In genomic region chr14:30171593-30171992, GRCm38 (mm10) we compare ENCODE assay signal across 21 mouse cellular contexts.
DNase-seq lines count a peak whose midpoint lies in the region; ATAC-seq lines count a peak whose summit lies in the region.
"Had no signal": no experiment of that assay in that cellular context is flagged by ENCODE, and none has a peak within 500 bp of the region (broad histone marks: within the 10 kb centered on the region; RNA-seq: fewer than 3 reads in every experiment).

No protein-coding gene starts in this region.

- 24% methylated on average over 6 of the region's 6 CpGs for WGBS in forebrain, embryonic 16.5 days
- WGBS in forebrain, embryonic 13.5 days, result 52% methylated on average over 6 of the region's 6 CpGs
- 60% methylated on average over 6 of the region's 6 CpGs for WGBS in hindbrain, embryonic 15.5 days
- 87% methylated on average over 6 of the region's 6 CpGs for WGBS in hindbrain, embryonic 10.5 days
- 74% methylated on average over 6 of the region's 6 CpGs for WGBS in midbrain, embryonic 14.5 days
- 67% methylated on average over 6 of the region's 6 CpGs for WGBS in midbrain, embryonic 13.5 days

- H3K36me3 ChIP-seq in forebrain, embryonic 16.5 days (ENCODE audit: control insufficient read depth, insufficient read depth), result no peaks in the 10 kb centered on the region
- H3K36me3 ChIP-seq in forebrain, embryonic 13.5 days (ENCODE audit: poor library complexity, severe bottlenecking), result no peaks in the 10 kb centered on the region
- H3K36me3 ChIP-seq in hindbrain, embryonic 15.5 days, result no peaks in the 10 kb centered on the region
- no peaks in the 10 kb centered on the region for H3K36me3 ChIP-seq in hindbrain, embryonic 10.5 days
- H3K36me3 ChIP-seq in midbrain, embryonic 14.5 days (ENCODE audit: control insufficient read depth, insufficient read depth, low read length), result no peaks in the 10 kb centered on the region
- H3K36me3 ChIP-seq in midbrain, embryonic 13.5 days, result no peaks in the 10 kb centered on the region
- H3K36me3 ChIP-seq: embryonic facial prominence, embryonic 10.5 days; heart, embryonic 15.5 days; intestine, embryonic 15.5 days had no signal

- no peaks in the 10 kb centered on the region for H3K9me3 ChIP-seq in forebrain, embryonic 16.5 days (ENCODE audit: control insufficient read depth, low read length)
- H3K9me3 ChIP-seq in forebrain, embryonic 13.5 days (replicated peaks), result no peaks in the 10 kb centered on the region
- no peaks in the 10 kb centered on the region for H3K9me3 ChIP-seq in hindbrain, embryonic 15.5 days
- H3K9me3 ChIP-seq in hindbrain, embryonic 10.5 days, result no peaks in the 10 kb centered on the region
- no peaks in the 10 kb centered on the region for H3K9me3 ChIP-seq in midbrain, embryonic 14.5 days (ENCODE audit: control insufficient read depth, low read length)
- H3K9me3 ChIP-seq in midbrain, embryonic 13.5 days, result no peaks in the 10 kb centered on the region
- H3K9me3 ChIP-seq: embryonic facial prominence, embryonic 10.5 days; heart, embryonic 15.5 days; intestine, embryonic 15.5 days had no signal

- DNase-seq in hindbrain, embryonic 10.5 days (ENCODE audit: low spot score), result no peak
- DNase-seq in midbrain, embryonic 14.5 days, result peak; percentile 28
- DNase-seq in Muller cell, postnatal 12 days (ENCODE audit: inconsistent ontology term), result peak; percentile 56
- DNase-seq in cerebellum, postnatal 14 days, result no peak
- DNase-seq: adrenal gland, postnatal 14 days; cerebellum, adult 18-20 months; cerebellum, adult 9-11 months; gastrocnemius, postnatal 10 days; heart, adult 2 months; heart, postnatal 14 days; kidney, adult 18-20 months had no signal

- 0 out of 2 replicates have a peak, but pooled peaks cover 2% of the 10 kb centered on the region for H3K27me3 ChIP-seq in forebrain, embryonic 16.5 days (replicated peaks; ENCODE audit: control insufficient read depth, insufficient read depth, low read length)
- H3K27me3 ChIP-seq in forebrain, embryonic 13.5 days, result peaks cover 18% of the 10 kb centered on the region
- H3K27me3 ChIP-seq in hindbrain, embryonic 15.5 days, result no peaks in the 10 kb centered on the region
- H3K27me3 ChIP-seq in hindbrain, embryonic 10.5 days (ENCODE audit: insufficient read depth, poor library complexity, severe bottlenecking), result no peaks in the 10 kb centered on the region
- H3K27me3 ChIP-seq in midbrain, embryonic 14.5 days (ENCODE audit: control insufficient read depth, insufficient read depth, low read length), result no peaks in the 10 kb centered on the region
- no peaks in the 10 kb centered on the region for H3K27me3 ChIP-seq in midbrain, embryonic 13.5 days
- H3K27me3 ChIP-seq: heart, embryonic 15.5 days; intestine, embryonic 15.5 days had no signal

- H3K4me3 ChIP-seq in forebrain, embryonic 16.5 days (replicated peaks; ENCODE audit: low read length), result no peak overlapping the region
- no peak overlapping the region for H3K4me3 ChIP-seq in forebrain, embryonic 13.5 days
- no peak overlapping the region for H3K4me3 ChIP-seq in hindbrain, embryonic 15.5 days
- H3K4me3 ChIP-seq in hindbrain, embryonic 10.5 days, result no peak overlapping the region
- H3K4me3 ChIP-seq in midbrain, embryonic 14.5 days (replicated peaks; ENCODE audit: low read depth, low read length), result no peak overlapping the region
- H3K4me3 ChIP-seq in midbrain, embryonic 13.5 days (replicated peaks), result no peak overlapping the region
- H3K4me3 ChIP-seq: embryonic facial prominence, embryonic 10.5 days; heart, adult 2 months; heart, embryonic 15.5 days; intestine, embryonic 15.5 days had no signal

- H3K4me1 ChIP-seq in forebrain, embryonic 16.5 days (replicated peaks; ENCODE audit: control insufficient read depth, insufficient read depth, low read length), result peaks cover 5% of the 10 kb centered on the region; the same call in 1 of the 2 replicates
- peaks cover 7% of the 10 kb centered on the region; the same call in 1 of the 2 replicates for H3K4me1 ChIP-seq in forebrain, embryonic 13.5 days
- peaks cover 34% of the 10 kb centered on the region for H3K4me1 ChIP-seq in hindbrain, embryonic 15.5 days (replicated peaks)
- no peaks in the 10 kb centered on the region for H3K4me1 ChIP-seq in hindbrain, embryonic 10.5 days (replicated peaks)
- H3K4me1 ChIP-seq in midbrain, embryonic 14.5 days (ENCODE audit: control insufficient read depth, insufficient read depth, low read length), result peaks cover 7% of the 10 kb centered on the region; the same call in 1 of the 2 replicates
- H3K4me1 ChIP-seq in midbrain, embryonic 13.5 days (replicated peaks), result peaks cover 23% of the 10 kb centered on the region
- H3K4me1 ChIP-seq: intestine, embryonic 15.5 days had no signal

- H3K4me2 ChIP-seq in forebrain, embryonic 16.5 days (ENCODE audit: low read length), result no peak overlapping the region
- H3K4me2 ChIP-seq in forebrain, embryonic 13.5 days, result no peak overlapping the region
- H3K4me2 ChIP-seq in hindbrain, embryonic 15.5 days, result no peak overlapping the region
- no peak overlapping the region for H3K4me2 ChIP-seq in midbrain, embryonic 14.5 days (ENCODE audit: low read length)
- H3K4me2 ChIP-seq in midbrain, embryonic 13.5 days (replicated peaks), result no peak overlapping the region
- H3K4me2 ChIP-seq: heart, embryonic 11.5 days; heart, embryonic 15.5 days; intestine, embryonic 15.5 days had no signal

- 0 out of 2 replicates have a peak, but pooled peaks have one; percentile 49 for ATAC-seq in forebrain, embryonic 16.5 days
- ATAC-seq in forebrain, embryonic 13.5 days, result no peak
- no peak for ATAC-seq in hindbrain, embryonic 15.5 days (ENCODE audit: low FRiP score, low read depth)
- ATAC-seq in midbrain, embryonic 14.5 days (ENCODE audit: low FRiP score, low TSS enrichment), result no peak
- ATAC-seq in midbrain, embryonic 13.5 days, result no peak
- ATAC-seq: activated CD4-positive, CD25-positive, alpha-beta regulatory T cell, adult 4 months; intestine, embryonic 15.5 days; Patski had no signal

- H3K9ac ChIP-seq in forebrain, embryonic 16.5 days (replicated peaks; ENCODE audit: low read depth, low read length), result no peak overlapping the region
- no peak overlapping the region for H3K9ac ChIP-seq in forebrain, embryonic 13.5 days
- H3K9ac ChIP-seq in hindbrain, embryonic 15.5 days, result no peak overlapping the region
- no peak overlapping the region for H3K9ac ChIP-seq in midbrain, embryonic 14.5 days (replicated peaks; ENCODE audit: low read length)
- H3K9ac ChIP-seq in midbrain, embryonic 13.5 days (replicated peaks), result no peak overlapping the region
- H3K9ac ChIP-seq: heart, embryonic 15.5 days; intestine, embryonic 15.5 days had no signal

- no peak overlapping the region for H3K27ac ChIP-seq in forebrain, embryonic 16.5 days (ENCODE audit: low read length)
- H3K27ac ChIP-seq in forebrain, embryonic 13.5 days, result no peak overlapping the region
- peak overlapping the region; percentile 7; the same call in 1 of the 2 replicates for H3K27ac ChIP-seq in hindbrain, embryonic 15.5 days (replicated peaks)
- H3K27ac ChIP-seq in hindbrain, embryonic 10.5 days, result no peak overlapping the region
- no peak overlapping the region for H3K27ac ChIP-seq in midbrain, embryonic 14.5 days (replicated peaks; ENCODE audit: low read depth, low read length)
- H3K27ac ChIP-seq in midbrain, embryonic 13.5 days, result no peak overlapping the region
- H3K27ac ChIP-seq: embryonic facial prominence, embryonic 10.5 days; heart, adult 2 months; heart, embryonic 15.5 days; intestine, embryonic 15.5 days had no signal

Comparison
In these comparisons a context has a peak if more than half of its experiments do, and no peak if none do; other contexts are left out.
1. DNase-seq: peak in midbrain, embryonic 14.5 days (single experiment) and Muller cell, postnatal 12 days (single experiment); none in hindbrain, embryonic 10.5 days (single experiment) and cerebellum, postnatal 14 days (0 of 2).